Mouse (Mus musculus): ENCODE data around the gene Pax9.

GRCm38 (mm10) chr12:56698191-56698980 lies 6.8 kb downstream of the Pax9 start:
- TF ChIP-seq CTCF (IDR thresholded peaks at IDR 0.05; ENCODE audit: low read depth) (no peak), EP300 (IDR thresholded peaks at IDR 0.05; ENCODE audit: low read depth) (no peak)
